Mouse (Mus musculus) bone marrow macrophage, adult 2 months (primary cell): ENCODE data around the gene Degs1.

Source experiments
- CTCF ChIP-seq: IDR thresholded peaks from 2 replicates; pipeline ENCODE4 v1.5.1; 2012; ENCODE audit warnings: low read depth, mild to moderate bottlenecking, low read length, moderate library complexity
- POLR2A ChIP-seq: IDR thresholded peaks from 2 replicates; pipeline ENCODE4 v1.6.1; 2012; ENCODE audit warnings: mild to moderate bottlenecking, low read depth, low read length, borderline replicate concordance

- TF ChIP-seq CTCF (no peak), POLR2A (no peak)
Measured at GRCm38 (mm10) chr1:182297821-182298220, 15.2 kb upstream of the Degs1 start.
